Mouse (Mus musculus) cerebellum, adult 2 months (tissue): ENCODE data around the gene Dennd1c. TPM values are rescaled to one million over a fixed set of nuclear protein-coding genes. Genes with fewer than 3 reads are reported as not detected.

Source experiments
- DNase-seq, 2 experiments: peaks; one replicate each; pipeline ENCODE4 v3.0.0; 2021
- H3K27ac ChIP-seq: fragments of 200-500 bp; 2 replicates; pipeline ENCODE4 v1.5.1; 2012; ENCODE audit warnings: low read length, control low read depth, inconsistent platforms; ENCODE audit not compliant: insufficient read depth
- H3K27me3 ChIP-seq: fragments of 200-500 bp; 2 replicates; pipeline ENCODE4 v1.6.1; 2012; ENCODE audit warnings: inconsistent platforms, mild to moderate bottlenecking, low read length, moderate library complexity; ENCODE audit not compliant: control insufficient read depth, insufficient read depth
- H3K4me1 ChIP-seq: fragments of 200-500 bp; 2 replicates; pipeline ENCODE4 v1.6.1; 2011; ENCODE audit warnings: low read length; ENCODE audit not compliant: control insufficient read depth, insufficient read depth
- H3K4me3 ChIP-seq: fragments of 200-500 bp; replicated peaks from 2 replicates; pipeline ENCODE3; 2011; ENCODE audit warnings: mild to moderate bottlenecking, low read depth, low read length, control low read depth; ENCODE audit not compliant: insufficient read depth
- CTCF ChIP-seq: fragments of 200-500 bp; IDR thresholded peaks from 2 replicates; pipeline ENCODE4 v1.5.1; 2011; ENCODE audit warnings: low read depth, mild to moderate bottlenecking, control low read depth, low read length, moderate library complexity, borderline replicate concordance; ENCODE audit not compliant: insufficient read depth
- POLR2A ChIP-seq: fragments of 200-500 bp; IDR thresholded peaks from 2 replicates; pipeline ENCODE4 v1.6.1; 2011; ENCODE audit warnings: low read length, control low read depth, borderline replicate concordance; ENCODE audit not compliant: insufficient read depth
- WGBS: fragments of 180-500 bp; shearing (Covaris S2); methylation state at CpG from one replicate; pipeline ENCODE4 v1.1.7; 2018; 5-methylcytosine and 5-hydroxymethylcytosine counted together
- polyA plus RNA-seq: library from polyadenylated mRNA; depleted of rRNA; stranded (reverse); fragments of >200 nt; gene quantifications from 2 replicates; pipeline ENCODE4 v1.2.3, GENCODE M21; 2012

The Dennd1c gene
- polyA plus RNA-seq, 1 experiment = 1.1 TPM

DNA sequence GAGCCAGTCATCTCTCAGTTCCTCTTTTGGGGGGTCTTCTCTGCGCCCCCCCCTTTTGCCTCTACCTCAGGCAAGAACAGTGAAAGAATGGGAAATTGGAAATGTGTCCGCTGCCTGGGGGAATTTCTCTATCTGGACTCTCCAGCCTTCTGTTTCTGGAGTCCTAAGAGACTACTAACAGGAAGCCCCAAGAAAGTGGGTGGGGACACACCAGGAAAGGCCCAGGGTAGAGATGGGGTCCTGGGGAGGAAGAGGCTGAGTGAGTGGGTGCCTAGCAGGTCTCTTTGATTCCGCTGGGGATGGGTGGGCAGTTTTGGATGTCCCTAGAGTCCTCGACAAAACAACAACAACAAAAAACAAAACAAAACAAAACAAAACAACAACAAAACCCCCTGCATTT is 26.2 kb upstream of the Dennd1c start:
- TF ChIP-seq CTCF (no peak), POLR2A (no peak)
- H3K27ac ChIP-seq = no peak overlapping the region
- WGBS = 50% methylated on average over 4 of the region's 4 CpGs
- H3K27me3 ChIP-seq = no peaks in the 10 kb centered on the region
- peak overlapping the region; percentile 97 for H3K4me3 ChIP-seq
- H3K4me1 ChIP-seq = peaks cover 5% of the 10 kb centered on the region; the same call in 1 of the 2 replicates
- DNase-seq = no peak

GRCm38 (mm10) chr17:57102276-57102675 is 24.0 kb upstream of the Dennd1c start:
- Histone ChIP-seq H3K27me3 (no peaks in the 10 kb centered on the region), H3K27ac (no peak overlapping the region), H3K4me1 (peaks cover 4% of the 10 kb centered on the region; the same call in 1 of the 2 replicates), H3K4me3 (no peak overlapping the region)
- DNase-seq = no peak
- WGBS = 65% methylated on average over 2 of the region's 2 CpGs
- TF ChIP-seq CTCF (no peak), POLR2A (no peak)

DNA sequence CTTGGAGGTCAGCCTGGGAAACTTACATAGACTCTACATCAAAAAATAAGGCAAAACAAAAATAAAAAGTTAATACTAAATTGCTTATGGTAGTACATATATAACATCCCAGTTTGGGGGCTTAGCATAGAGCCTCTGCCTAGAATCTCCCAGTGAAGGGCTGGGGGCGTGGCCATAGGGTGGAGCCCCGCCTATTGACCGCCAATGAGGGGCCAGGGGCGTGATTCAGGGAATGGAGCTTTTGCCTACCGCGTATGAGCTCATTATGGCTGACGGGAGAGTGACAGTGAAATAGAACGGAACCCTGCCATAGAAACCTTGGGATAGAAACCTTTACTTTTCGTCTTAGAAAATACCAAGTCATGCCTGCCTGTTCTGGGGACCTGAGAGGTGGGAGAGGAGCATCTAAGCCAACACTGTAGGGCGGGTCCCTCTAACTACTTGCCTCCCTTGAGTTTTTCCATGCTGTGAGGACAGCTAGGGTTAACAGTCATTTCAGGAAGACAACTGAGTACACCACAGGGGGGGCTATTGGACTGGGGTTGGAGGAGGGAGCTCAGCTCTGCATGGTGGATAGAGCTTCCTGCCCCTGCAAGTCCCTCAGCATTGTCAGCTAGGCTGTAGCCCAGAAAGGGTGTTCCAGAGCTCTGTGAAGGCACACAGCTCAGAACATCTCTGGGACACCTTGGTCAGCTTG is 21.5 kb upstream of the Dennd1c start:
- H3K27ac ChIP-seq = no peak overlapping the region
- no peaks in the 10 kb centered on the region for H3K27me3 ChIP-seq
- H3K4me1 ChIP-seq = no peaks in the 10 kb centered on the region; the same call in 1 of the 2 replicates
- H3K4me3 ChIP-seq = no peak overlapping the region
- DNase-seq = no peak
- no peak for TF ChIP-seq POLR2A
- TF ChIP-seq CTCF = no peak
- 21% methylated on average over 10 of the region's 10 CpGs for WGBS

- H3K27me3 ChIP-seq = no peaks in the 10 kb centered on the region
- H3K4me3 ChIP-seq = no peak overlapping the region
- TF ChIP-seq CTCF (no peak), POLR2A (no peak)
- DNase-seq = no peak
- H3K4me1 ChIP-seq = no peaks in the 10 kb centered on the region; the same call in 1 of the 2 replicates
- WGBS = 85% methylated on average over 5 of the region's 5 CpGs
- H3K27ac ChIP-seq = no peak overlapping the region
Measured at GRCm38 (mm10) chr17:57098321-57098720, 20.0 kb upstream of the Dennd1c start.

GRCm38 (mm10) chr17:57096623-57096920 is 18.3 kb upstream of the Dennd1c start:
- no peak overlapping the region for H3K27ac ChIP-seq
- no peaks in the 10 kb centered on the region; the same call in 1 of the 2 replicates for H3K4me1 ChIP-seq
- no peaks in the 10 kb centered on the region for H3K27me3 ChIP-seq
- WGBS = under 1% methylated on average over 11 of the region's 11 CpGs
- peak overlapping the region; percentile 25 for H3K4me3 ChIP-seq
- DNase-seq = peak; percentile 80 to 89
- TF ChIP-seq CTCF (peak; percentile 87), POLR2A (no peak)

GRCm38 (mm10) chr17:57095855-57096622 is 17.7 kb upstream of the Dennd1c start:
- H3K27me3 ChIP-seq = no peaks in the 10 kb centered on the region
- no peak overlapping the region for H3K27ac ChIP-seq
- TF ChIP-seq POLR2A (no peak), CTCF (no peak)
- peak overlapping the region; percentile 25 for H3K4me3 ChIP-seq
- under 1% methylated on average over 18 of the region's 19 CpGs for WGBS
- DNase-seq = no peak
- no peaks in the 10 kb centered on the region; the same call in 1 of the 2 replicates for H3K4me1 ChIP-seq

DNA sequence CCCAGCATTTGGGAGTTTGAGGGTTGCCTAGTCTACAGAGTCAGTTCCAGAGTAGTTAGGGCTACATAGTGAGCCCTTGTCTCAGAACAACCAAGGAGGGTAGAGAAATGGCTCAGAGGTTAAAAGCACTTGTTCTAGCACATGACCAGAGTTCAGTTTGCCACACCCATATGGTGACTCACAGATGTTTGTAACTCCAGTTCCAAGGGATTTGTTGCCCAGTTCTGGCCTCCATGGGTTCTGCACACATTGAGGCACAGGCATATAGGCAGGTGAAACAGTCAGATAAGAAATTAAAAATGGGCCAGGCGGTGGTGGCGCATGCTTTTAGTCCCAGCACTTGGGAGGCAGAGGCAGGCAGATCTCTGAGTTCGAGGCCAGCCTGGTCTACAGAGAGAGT is 15.9 kb upstream of the Dennd1c start:
- 96% methylated on average over 3 of the region's 3 CpGs for WGBS
- DNase-seq = no peak
- Histone ChIP-seq H3K27me3 (no peaks in the 10 kb centered on the region), H3K27ac (no peak overlapping the region), H3K4me3 (no peak overlapping the region), H3K4me1 (no peaks in the 10 kb centered on the region; the same call in 1 of the 2 replicates)
- TF ChIP-seq POLR2A (no peak), CTCF (no peak)

DNA sequence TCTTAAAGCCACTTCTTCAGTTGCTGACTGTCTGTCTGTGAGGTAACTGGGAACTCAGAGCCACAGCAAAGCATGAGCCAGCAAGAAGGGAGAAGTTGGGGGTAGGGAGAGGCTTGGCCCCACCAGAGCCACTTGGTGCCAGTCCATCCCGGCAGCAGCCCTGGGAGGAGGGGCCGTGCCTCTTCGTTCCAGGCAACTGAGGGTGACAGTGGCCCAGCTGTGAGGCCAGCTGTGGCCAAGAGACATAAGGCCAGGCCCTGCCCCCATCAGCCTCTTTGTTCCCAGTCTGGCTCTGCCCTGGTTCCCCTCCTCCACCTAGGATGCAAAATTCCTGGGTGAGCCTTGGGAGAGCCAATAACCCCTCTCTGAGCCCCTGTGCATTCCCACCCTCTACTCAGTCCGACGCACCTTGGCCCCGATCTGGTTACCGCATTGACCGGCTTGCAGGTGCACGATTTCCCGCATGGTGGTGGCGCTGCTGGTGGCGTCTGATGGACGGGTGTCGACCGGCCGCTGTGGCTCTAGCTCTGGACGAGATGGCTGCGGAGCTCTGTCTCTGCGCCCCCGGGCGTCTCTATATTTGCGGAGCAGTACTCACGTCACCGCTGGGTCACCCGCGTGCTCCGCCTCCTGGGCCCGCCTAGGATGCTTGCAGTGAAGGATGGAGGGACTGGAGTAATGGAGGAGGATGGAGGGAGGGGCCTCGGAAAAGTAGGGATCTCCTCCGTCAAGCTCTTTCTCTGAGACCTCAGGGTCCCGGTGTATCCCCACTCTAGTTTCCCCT is 8.9 kb upstream of the Dennd1c start, which contains the start of gene Tubb4a:
Gene Tubb4a (minus strand): TSS at position 734 of the 784 bp plus-strand sequence.
- WGBS = under 1% methylated on average over 31 of the region's 31 CpGs
- DNase-seq = peak; percentile 95
- Histone ChIP-seq H3K27me3 (no peaks in the 10 kb centered on the region), H3K27ac (peak within 1 kb of the TSS; percentile 99), H3K4me1 (peaks cover 15% of the 10 kb centered on the region), H3K4me3 (peak within 1 kb of the TSS; percentile 98)
- TF ChIP-seq POLR2A (peak; percentile 99), CTCF (no peak)
